Mouse (Mus musculus) heart, postnatal 14 days (tissue): ENCODE measurements at regions not wholly inside any gene's neighbourhood (a gene's known extent, or its start where the extent isn't known, plus 50 kb on each side); places are given as distances from the start of the nearest gene placed in this dataset.
A peak's percentile ranks its signal among the peaks of the same experiment; 100 is the strongest.

Experiments used
- DNase-seq, 2 experiments: peaks; one replicate each; pipeline ENCODE4 v3.0.0; 2021 to 2022
- intact Hi-C: fragments of 180-260 bp; cut with DNase I; formaldehyde crosslinking; loops from one replicate; pipeline ENCODE4 v1.15.1; 2025

DNA sequence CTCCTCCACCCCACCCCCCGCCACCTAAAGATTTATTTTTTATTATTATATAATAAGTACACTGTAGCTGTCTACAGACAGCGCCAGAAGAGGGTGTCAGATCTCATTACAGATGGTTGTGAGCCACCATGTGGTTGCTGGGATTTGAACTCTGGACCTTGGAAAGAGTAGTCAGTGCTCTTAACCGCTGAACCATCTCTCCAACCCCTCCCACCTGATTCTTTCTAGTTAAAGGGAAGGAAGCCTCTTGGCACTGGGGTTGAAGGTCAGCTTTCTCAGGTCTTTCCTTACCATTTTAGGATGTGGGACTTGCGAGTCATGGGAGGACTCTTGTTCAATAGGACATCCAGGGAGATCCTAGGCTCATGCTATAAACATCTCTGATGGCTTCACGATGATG lies 54.7 kb downstream of the Hes1 start:
- DNase-seq, result no peak
- intact Hi-C loops, result no loop called here

DNA sequence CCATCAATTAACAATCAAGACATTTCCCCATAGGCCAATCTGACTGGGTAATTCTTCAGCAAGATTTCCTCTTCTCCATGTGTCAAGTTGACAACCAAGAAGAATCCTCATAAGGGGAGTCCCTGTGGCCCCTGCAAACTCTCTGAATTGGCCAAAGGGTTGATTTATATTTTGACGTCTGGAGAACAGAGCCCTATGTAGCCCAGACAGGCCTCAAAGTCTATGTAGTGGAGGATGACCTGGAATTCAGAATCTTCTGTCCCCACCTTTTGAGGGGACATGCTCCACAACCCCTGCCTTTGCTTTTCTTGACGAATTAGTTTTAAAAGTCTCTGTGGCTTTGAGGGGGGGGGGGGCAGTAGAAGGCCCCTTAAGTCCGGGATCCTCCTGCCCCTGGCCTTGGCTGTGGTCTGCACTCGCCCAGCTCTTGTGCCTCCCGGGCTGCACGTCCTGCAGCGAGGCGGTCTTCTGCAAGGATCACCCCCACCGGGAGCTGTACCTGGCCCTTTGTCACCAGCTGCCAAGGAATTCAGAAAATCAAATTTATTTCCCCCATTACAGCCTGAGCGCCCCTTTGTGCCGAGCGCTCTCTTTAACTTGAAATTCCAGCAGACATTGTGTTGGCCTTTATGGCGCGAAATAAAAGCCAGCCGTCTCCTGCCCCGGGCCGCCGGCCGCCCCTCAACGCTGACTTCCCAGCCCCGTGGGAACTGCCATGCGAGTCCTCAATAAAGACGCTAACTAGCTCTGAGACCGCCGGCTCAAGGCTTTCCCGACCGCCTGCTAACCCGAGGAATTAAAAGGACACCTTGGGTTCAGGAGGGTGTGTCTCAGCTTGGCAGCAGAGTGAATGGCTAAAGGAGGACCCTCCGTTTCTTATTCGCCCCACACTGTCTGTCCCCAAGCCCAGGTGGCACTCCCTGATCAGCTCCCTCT lies 56.4 kb downstream of the Hes1 start:
- intact Hi-C loops, result loop anchor here (2.0 kb wide), 1 partner anchor 16 kb away; no protein-coding TSS in a partner anchor
- no peak for DNase-seq

DNA sequence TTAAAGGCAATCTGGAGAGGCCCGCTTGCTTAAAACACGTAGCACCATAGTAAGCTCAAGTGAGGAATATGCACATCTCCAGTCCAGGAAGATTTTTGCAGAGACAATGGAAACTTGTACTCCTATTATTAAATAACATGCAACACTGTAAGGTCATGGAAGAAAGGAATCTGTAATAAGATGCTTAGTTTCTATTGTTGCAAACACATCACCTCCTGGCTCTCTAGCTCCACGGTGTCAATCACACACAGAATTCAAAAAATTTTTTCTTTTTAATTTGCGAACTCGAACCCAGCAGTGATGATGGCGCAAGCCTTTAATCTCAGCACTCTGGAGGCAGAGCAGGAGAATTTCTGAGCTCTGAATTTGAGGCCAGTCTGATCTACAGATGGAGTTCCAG lies 57.4 kb downstream of the Hes1 start:
- intact Hi-C loops, result loop anchor here (2.0 kb wide), 1 partner anchor 15 kb away; no protein-coding TSS in a partner anchor
- no peak for DNase-seq

DNA sequence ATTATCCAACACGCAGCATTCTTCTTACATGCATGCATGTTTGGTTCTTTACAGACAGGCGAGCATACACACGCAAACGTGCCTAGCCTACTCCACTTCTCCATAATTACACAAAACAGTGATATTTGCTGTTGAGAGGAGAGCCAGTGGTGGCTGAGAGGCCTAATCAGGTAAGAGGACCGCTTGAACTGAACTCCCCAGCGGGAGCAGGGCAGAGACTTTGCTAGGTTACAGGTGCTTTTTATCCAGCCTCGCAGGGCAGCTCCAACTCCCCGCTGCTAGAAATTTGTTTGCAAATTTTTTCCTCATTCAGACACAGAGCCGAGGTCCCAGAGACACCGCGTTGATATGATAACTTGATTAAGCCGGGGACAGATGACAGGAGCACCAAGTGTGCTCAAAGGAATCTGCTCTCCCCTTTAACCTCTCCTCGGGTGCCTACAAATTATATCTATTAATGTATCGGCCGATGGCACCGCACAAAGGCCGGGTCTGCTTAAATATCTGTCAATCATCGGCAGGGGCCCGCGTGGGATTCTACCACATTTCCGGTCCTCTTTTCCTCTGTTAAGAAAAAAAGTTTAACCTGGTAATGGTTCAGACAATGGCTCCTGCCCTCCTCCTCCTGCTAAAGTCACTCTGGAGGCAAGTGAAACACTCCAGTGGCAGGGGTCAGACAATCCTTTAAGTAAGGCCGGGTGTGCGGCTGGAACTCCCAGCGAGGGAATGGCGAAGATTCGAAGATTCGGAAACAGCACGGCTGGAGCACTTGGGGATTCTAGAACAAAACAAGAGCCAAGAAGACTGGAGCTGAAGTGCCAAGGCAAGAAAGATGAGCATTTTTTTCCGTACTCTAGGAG lies 58.3 kb downstream of the Hes1 start:
- no peak for DNase-seq
- intact Hi-C loops, result no loop called here

DNA sequence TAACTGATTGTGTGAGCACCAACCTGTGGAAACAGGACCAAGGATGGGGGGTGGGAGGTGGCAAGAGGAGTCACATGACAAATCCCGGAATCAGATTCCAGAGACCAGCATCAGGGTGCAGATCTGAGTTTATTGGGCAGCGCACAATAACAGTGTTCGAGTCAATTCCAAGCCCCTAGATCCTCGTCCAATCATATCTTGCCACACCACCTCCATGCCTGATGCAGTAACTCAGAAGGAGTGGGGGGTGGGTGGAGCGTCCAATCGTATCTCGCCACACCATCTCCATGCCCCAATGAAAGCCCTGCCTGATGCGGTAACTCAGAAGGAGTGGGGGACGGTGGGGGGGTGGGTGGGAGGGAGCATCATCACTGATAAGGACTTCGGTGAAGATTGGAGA lies 62.8 kb downstream of the Hes1 start:
- DNase-seq, result no peak
- intact Hi-C loops, result no loop called here

DNA sequence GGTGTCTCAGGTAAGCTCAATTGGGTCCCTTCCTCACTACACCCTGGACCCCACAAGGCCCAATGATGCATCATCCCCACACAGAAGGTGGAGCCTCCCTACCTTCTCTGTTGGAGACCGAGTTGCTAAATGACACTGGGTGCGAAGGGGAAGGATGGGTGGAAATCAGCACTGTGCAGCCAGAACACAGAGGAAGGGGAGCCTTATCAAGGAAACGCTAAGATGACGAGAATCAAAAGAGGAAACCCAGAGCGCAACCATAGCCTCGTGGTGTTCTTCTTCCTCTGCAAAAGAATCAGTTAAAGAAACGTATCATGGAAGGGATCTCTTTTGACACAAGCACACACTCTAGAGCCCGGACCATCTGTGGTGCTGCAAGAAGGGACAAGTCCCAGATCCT lies 64.6 kb downstream of the Hes1 start:
- intact Hi-C loops, result no loop called here
- DNase-seq, result no peak

DNA sequence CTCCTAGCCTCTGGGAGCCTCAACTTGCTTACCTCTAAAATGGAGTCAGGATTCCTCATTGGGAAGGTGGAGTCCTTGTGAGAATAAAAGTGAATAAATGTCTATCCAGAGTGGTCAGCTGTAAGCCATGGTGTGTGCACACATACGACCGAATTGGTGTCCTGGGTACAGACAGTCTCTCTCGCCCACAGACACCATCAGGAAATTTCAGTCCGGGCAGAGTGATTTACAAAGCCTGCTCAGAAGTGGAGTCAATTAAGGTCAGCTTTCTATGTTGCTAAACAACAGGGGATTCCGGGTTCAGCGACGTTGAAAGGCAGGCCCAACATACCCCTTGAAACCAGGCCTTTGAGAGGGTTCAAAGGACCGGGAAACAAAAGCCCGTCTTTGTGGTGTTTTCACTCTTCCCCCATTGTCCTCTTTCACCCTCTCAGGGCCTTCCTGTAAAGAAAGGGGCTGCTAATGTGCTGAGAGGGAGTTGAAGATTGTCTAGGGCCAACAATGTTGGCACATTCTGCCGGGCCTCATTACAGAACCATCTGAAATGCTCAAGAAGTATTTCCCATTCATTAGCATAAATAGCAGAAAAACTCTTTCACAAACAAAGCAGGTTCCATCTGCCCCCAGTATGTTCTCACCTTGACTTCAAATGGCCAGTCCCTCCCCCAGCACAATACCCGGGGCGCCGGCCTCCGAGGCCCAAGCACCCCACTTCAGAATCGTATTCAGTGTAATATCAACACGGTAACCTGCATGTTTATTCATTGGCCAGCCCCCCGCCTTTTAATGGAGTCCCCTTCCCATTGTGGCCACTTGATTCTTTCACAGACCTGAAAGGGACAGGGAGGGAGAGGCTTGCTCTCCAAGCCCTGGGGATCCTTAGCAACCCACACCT lies 65.3 kb downstream of the Hes1 start:
- intact Hi-C loops, result no loop called here
- DNase-seq, result no peak

DNA sequence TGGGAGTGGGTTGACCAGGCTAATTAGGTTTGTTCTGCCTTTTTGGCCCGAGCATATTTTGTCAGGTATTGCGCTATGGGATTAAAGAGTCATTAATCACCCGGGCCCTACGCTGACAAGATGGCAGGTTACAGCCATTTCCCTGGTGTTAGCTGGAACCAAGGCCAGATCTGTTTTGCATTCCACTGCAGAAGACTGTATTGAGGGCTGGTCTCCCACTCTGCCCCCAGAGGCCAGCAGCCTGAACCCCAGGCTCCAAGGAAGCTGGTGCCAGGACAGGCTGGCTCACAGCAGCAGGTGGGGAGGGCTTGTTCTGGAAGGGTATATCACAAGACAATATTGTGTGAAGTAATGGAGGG lies 65.9 kb downstream of the Hes1 start:
- DNase-seq, result no peak
- intact Hi-C loops, result no loop called here

DNA sequence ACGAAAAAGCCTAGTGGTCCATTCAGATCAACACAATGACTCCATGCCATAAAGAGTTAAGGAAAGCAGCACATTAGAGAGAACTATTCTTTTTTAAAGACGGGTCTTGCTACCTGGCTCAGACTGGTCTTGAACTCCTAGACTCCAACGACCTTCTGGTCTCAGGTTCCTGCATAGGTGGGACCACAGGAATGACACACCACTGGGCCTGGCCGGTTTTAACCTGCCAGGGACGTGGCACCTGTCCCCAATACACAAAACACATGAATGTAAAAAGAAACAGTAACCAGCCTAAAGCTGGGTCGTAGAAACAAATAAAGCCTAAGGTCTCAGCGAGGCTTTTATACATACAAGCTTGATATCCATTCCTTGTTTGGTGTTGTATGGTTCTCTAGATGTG lies 67.9 kb downstream of the Hes1 start:
- intact Hi-C loops, result no loop called here
- DNase-seq, result no peak

DNA sequence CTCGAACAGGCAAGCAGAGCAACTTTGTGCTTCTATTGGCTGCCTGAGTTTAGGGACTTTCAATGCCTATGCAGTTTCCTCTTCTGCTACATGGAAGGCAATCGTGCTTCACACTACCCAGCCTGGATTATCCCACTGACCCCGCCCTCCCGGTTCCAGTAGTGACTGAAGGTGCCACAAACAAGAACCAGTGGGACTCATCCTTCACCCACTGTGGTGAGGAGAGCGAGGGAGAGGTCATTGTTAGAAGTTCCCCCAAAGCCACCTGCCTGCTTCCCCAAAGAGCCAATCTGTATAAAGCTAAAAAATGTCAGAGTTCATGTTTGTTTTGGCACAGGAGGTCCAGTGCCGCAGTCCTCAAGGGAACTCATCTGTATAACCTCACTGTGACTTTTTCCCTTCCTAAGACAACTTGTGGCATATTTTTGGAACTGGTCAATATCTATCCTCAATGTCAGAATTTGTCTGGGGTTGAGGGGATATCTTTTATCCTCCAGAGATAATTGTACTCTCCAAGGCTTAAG lies 70.5 kb downstream of the Hes1 start:
- intact Hi-C loops, result no loop called here
- DNase-seq, result no peak

DNA sequence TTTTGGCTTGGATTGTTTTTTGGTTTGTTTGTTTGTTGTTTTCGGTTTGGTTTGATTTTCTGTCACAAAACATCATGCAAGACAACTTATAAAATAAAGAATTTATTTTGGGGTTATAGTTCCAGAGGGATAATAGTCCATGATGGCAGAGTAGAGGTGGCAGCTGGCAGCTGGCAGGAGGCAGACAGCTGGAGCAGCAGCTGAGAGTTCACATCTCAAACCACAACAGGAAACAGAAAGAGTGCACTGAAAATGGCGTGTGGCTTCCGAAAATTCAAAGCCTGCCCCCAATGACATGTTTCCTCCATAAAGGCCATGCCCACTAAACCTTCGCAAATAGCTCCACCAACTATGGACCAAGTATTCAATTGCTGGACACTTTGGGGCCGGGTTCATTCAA lies 72.7 kb downstream of the Hes1 start:
- intact Hi-C loops, result loop anchor here (1.0 to 2.0 kb wide), 2 partner anchors 16 to 22 kb away; no protein-coding TSS in a partner anchor
- DNase-seq, result no peak

DNA sequence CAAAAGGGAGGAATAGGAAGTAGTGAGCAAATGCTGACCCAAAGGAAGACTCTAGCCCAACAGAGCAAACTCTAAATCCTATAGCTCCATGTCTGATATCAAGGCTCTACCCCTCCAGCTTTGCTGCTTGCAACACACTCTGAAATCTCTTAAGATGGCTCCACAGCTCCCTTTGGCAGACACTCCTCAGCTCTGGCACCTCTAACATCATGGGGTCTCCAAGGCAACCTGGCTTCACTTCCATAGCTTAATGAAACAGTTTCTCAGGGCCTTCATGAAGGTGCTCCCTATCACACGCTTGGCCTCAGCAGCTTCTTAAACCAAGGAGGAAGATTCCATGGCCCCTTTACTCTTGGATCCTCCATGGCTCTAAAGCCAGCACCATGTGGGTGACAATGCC lies 73.6 kb downstream of the Hes1 start:
- intact Hi-C loops, result loop anchor here (2.0 kb wide), 1 partner anchor 17 kb away; no protein-coding TSS in a partner anchor
- no peak for DNase-seq

DNA sequence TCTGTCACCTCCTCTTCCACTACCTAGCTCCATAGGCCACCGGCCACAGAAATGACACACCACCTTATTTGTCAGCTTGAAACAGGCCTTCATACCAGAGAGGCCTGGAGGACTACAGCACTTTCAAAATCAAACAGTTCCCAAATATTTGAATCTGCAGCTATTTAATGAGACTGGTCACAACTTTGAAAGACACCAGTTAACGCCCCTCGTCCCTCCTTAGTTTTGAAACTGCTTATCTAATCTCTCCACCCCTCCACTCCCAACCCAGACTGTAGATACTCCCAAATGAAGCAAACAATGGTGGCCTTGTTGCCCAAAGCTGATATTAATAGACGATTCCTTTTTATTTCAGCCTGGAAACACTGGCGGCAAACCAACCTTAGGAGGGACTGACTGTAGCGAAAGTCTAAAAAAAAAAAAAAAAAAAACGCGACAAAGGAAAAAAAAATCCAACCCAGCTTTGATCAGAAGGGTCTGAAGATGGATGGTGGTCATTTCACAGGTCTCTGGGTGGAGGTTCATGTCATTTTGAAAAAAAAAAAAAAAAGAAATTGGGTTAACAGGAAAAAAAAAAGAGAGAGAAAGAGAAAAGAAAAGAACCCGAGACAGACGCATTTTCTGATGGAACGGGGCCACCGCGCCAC lies 80.8 kb downstream of the Hes1 start:
- intact Hi-C loops, result loop anchor here (5.0 kb wide), 1 partner anchor 73 kb away; no protein-coding TSS in a partner anchor
- DNase-seq, result no peak

DNA sequence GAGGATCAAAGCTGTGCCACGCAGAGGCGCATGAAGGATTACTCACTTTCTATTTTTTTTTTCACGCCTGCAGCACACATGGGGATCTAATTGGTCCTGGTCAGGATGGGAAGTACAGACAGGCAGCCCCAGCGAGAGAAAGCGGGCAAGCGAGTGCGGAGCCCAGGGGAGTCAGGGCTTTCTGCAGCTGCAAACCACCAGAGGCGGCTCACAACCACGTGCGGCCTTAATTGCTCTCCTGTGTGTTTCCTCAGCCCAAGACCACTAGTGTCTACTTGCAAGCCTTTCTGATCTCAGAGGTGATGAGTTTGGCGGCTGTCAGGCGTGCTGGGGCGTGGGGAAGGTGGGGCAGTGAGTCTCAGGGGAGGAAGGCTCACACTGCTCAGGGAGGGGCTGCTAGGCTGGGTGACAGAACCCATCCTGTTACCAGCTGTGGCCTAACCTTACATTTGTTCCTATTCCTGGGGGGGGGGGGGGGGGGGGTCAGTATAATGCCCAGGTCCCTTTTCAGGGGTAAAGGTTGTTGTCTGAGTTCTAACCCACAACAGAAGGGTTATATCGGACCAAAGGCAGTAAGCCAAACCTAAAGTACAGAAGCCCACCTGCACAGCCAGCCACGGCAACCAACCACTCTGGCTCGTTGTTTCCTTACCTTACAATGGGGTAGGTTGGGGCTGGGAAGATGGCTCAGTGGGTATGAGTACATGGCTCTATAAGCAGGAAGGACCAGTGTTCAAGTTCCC lies 81.5 kb downstream of the Hes1 start:
- intact Hi-C loops, result no loop called here
- peak; percentile 23 to 37 for DNase-seq

DNA sequence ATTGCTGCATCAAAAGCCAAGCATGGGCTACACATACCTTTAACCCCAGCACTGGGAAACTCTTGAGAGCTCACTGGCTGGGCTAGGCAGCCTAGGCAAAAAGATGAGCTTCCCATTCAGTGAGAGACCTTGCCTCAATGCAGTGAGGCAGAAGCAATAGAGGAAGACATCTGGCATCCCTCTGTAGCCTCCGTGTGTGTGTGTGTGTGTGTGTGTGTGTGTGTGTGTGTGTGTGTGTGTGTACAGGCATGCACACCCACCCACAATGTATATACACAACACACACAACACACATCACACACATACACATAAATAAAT lies 82.0 kb downstream of the Hes1 start:
- no peak for DNase-seq
- intact Hi-C loops, result no loop called here

DNA sequence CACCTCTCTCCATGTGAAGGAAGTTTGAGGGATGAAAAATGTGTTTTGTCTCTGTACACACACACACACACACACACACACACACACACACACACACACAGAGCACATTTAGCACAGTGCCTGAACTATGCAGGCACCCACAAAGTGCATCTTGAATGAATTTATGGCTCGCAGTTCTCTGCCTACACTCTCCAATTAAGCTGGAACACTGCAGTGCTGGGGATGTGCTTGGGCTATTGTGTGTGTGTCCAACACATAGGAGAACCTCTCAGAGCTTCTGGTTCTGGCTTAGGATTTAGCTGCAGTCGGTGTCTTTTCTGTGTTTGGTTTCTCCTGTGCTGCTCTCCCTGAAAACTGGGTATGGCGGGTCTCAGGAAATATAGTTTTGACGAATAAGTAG lies 83.1 kb downstream of the Hes1 start:
- intact Hi-C loops, result no loop called here

DNA sequence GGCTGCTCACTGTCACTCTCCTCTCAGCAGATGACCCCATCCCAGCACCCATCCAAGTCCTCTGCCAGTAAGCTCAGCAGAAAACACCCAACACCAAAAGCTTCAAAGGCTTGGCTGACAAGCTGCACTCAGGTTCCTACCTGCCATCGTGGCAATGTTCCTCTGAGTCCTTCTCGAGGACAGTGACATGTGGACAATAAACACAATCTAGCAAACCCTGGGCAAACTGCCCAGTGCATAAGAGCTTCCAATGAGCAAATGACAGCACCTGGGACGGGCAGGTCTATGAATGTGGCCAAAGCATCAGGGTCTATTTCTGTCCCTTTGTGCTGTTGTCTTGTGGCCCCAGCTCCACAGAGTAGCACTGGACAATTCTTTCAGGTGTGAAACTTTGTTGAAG lies 86.9 kb downstream of the Hes1 start:
- intact Hi-C loops, result no loop called here
- DNase-seq, result no peak

More for the DNA sequence above, 83.1 kb downstream of the Hes1 start:
- DNase-seq, result no peak

DNA sequence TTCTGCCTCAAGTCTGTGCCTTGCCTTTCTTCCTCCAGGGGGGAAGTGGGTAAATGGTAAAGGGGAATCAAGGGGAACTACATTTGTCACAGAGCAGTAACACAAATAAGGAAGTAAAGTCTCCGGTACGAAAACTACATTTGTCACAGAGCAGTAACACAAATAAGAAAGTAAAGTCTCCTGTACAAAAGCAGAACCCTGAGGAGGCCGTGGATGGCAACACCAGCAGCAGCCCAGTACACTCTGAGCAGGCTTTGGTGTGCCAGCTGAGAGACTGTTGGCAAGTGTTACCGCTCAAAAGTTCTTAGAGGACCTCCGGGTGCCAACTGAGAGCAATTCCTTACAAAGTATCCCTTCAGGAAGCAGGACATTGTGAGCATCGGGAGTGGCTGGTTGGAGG lies 90.9 kb downstream of the Hes1 start:
- no peak for DNase-seq
- intact Hi-C loops, result no loop called here
